Mouse (Mus musculus): Measurements from ENCODE around the gene Hlcs. TPM values are rescaled to one million over a fixed set of nuclear protein-coding genes. Genes with fewer than 3 reads are reported as not detected.
"Not testable (repeated sequence)": the region's sequence is repeated elsewhere in the genome, so short reads cannot be mapped to it uniquely, and the experiment has no call there.

Gene Hlcs
- total and polyA plus RNA-seq, 3 experiments, result 4.4 to 5.5 (median 5.4) TPM

GRCm38 (mm10) chr16:94345733-94346132, 32.4 kb upstream of the Hlcs start:
- Histone ChIP-seq H3K9ac (ENCODE audit: low read depth, low read length) (no peak overlapping the region), H3K4me1 (ENCODE audit: control insufficient read depth, insufficient read depth, low read length) (no peaks in the 10 kb centered on the region), H3K36me3 (ENCODE audit: control insufficient read depth, insufficient read depth, low read length) (no peaks in the 10 kb centered on the region), H3K27me3 (ENCODE audit: control insufficient read depth, insufficient read depth, low read length) (no peaks in the 10 kb centered on the region), H3K27ac (no peak overlapping the region), H3K4me3 (no peak overlapping the region), H3K79me2 (replicated peaks; ENCODE audit: control insufficient read depth, insufficient read depth, low read length) (no peaks in the 10 kb centered on the region)
- 94% methylated on average over 1 of the region's 1 CpGs for WGBS
- no peak for DNase-seq
- intact Hi-C loops (cut with DNase I), result no loop called here
- TF ChIP-seq POLR2A (IDR thresholded peaks at IDR 0.05; ENCODE audit: insufficient read depth, low read depth, low read length) (no peak), EP300 (IDR thresholded peaks at IDR 0.05; ENCODE audit: insufficient read depth, low read depth, low read length) (no peak), CTCF (IDR thresholded peaks at IDR 0.05) (no peak)

DNA sequence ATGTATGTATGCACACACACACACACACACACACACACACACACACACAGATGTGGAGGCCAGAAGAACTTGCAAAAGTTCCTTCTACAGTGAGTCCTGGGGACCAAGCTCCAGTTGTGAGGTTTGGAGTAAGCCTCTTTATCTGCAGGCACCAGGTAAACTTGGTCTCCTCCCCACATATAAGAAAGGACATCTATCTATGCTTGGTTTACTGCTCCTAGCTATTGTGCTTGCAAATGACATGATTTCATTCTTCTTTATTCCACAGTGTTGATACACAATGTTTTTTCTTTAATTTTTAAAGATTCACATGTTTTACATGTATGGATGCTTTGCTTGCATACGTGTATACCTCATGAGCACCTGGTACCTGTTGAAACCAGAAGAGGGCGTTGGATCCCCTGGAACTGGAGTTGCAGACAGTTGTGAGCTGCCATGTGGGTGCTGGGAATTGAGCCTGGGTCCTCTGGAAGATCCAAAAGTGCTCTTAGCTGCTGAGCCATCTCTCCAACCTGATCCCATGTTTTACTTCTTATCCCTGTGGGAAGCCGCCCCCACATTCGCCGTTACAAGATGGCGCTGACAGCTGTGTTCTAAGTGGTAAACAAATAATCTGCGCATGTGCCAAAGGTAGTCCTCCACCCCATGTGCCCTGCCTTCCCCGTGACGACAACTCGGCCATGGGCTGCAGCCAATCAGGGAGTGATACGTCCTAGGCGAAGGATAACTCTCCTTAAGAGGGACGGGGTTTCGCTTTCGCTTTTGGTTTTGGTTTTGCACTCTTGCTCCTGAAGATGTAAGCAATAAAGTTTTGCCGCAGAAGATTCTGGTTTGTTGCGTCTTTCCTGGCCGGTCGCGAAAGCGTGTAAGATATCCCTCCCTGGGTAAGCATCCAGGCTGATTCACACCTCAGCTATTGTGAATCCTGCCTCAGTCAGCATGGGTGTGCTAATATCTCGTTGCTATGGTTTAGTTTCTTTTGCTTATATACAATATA, 26.1 kb upstream of the Hlcs start:
- intact Hi-C loops (cut with DNase I); H3K4me3 ChIP-seq; H3K27me3 ChIP-seq (ENCODE audit: control insufficient read depth, insufficient read depth, low read length); H3K9ac ChIP-seq (ENCODE audit: low read depth, low read length); H3K4me1 ChIP-seq (ENCODE audit: control insufficient read depth, insufficient read depth, low read length); H3K79me2 ChIP-seq (replicated peaks; ENCODE audit: control insufficient read depth, insufficient read depth, low read length); H3K36me3 ChIP-seq (ENCODE audit: control insufficient read depth, insufficient read depth, low read length); DNase-seq; H3K27ac ChIP-seq: not testable (repeated sequence)
- WGBS, result 89% methylated on average over 22 of the region's 22 CpGs

DNA sequence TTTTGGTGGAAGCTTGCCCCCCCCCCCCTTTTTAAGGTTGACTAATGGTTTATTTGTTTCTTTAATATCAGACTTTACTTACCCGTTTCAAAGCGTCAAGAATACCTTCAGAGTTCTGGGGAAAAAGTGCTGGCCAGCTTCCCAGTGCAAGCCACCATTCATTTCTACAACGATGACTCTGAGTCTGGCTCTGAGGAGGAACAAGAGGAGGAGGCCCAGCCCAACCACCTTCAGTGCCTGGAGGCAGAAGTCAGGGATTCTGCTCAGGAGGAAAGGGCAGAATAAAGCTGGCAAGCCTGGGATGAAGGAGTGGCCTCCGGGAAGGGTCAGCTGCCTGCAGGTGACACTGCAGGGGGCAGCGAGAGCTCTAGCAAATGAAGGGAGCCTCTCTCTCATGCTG, 22.3 kb upstream of the Hlcs start:
- Histone ChIP-seq H3K4me1 (ENCODE audit: control insufficient read depth, insufficient read depth, low read length) (no peaks in the 10 kb centered on the region), H3K9ac (ENCODE audit: low read depth, low read length) (no peak overlapping the region), H3K36me3 (ENCODE audit: control insufficient read depth, insufficient read depth, low read length) (no peaks in the 10 kb centered on the region), H3K4me3 (no peak overlapping the region), H3K79me2 (replicated peaks; ENCODE audit: control insufficient read depth, insufficient read depth, low read length) (no peaks in the 10 kb centered on the region), H3K27ac (no peak overlapping the region), H3K27me3 (ENCODE audit: control insufficient read depth, insufficient read depth, low read length) (no peaks in the 10 kb centered on the region)
- no peak for DNase-seq
- intact Hi-C loops (cut with DNase I), result no loop called here
- 54% methylated on average over 5 of the region's 5 CpGs for WGBS
- TF ChIP-seq POLR2A (IDR thresholded peaks at IDR 0.05; ENCODE audit: insufficient read depth, low read depth, low read length) (no peak), CTCF (IDR thresholded peaks at IDR 0.05) (no peak), EP300 (IDR thresholded peaks at IDR 0.05; ENCODE audit: insufficient read depth, low read depth, low read length) (no peak)

DNA sequence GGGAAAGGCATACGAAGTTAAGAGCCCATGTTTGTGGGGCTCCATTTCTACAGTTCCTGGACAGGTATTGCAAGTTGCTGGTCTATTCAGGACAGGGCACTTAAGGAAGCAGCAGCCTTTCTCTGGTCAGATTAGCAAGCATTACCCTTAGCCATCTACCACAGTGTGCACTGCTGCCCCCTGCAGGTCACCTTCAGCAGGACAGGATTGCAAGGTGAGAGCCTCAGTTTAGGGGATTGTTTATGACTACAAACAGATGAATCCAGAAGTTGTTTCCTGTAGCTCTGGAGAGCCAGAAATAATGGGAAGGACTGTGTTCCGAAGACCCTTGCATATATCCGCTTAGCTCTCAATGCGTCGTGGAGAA, 18.5 kb upstream of the Hlcs start:
- TF ChIP-seq EP300 (IDR thresholded peaks at IDR 0.05; ENCODE audit: insufficient read depth, low read depth, low read length), result peak; percentile 68; the same call in 1 of the 2 replicates
- no peak for TF ChIP-seq POLR2A (IDR thresholded peaks at IDR 0.05; ENCODE audit: insufficient read depth, low read depth, low read length)
- TF ChIP-seq CTCF (IDR thresholded peaks at IDR 0.05), result peak; percentile 93; the same call in 1 of the 2 replicates

GRCm38 (mm10) chr16:94331233-94331885, 18.0 kb upstream of the Hlcs start:
- 88% methylated on average over 9 of the region's 9 CpGs for WGBS
- no peaks in the 10 kb centered on the region for H3K36me3 ChIP-seq (ENCODE audit: control insufficient read depth, insufficient read depth, low read length)
- intact Hi-C loops (cut with DNase I), result no loop called here
- TF ChIP-seq EP300 (IDR thresholded peaks at IDR 0.05; ENCODE audit: insufficient read depth, low read depth, low read length), result no peak
- TF ChIP-seq POLR2A (IDR thresholded peaks at IDR 0.05; ENCODE audit: insufficient read depth, low read depth, low read length), result no peak
- TF ChIP-seq CTCF (IDR thresholded peaks at IDR 0.05), result no peak
- no peak for DNase-seq
- H3K9ac ChIP-seq (ENCODE audit: low read depth, low read length), result no peak overlapping the region
- no peak overlapping the region for H3K4me3 ChIP-seq
- H3K4me1 ChIP-seq (ENCODE audit: control insufficient read depth, insufficient read depth, low read length), result no peaks in the 10 kb centered on the region
- H3K27ac ChIP-seq, result no peak overlapping the region
- no peaks in the 10 kb centered on the region for H3K79me2 ChIP-seq (replicated peaks; ENCODE audit: control insufficient read depth, insufficient read depth, low read length)
- no peaks in the 10 kb centered on the region for H3K27me3 ChIP-seq (ENCODE audit: control insufficient read depth, insufficient read depth, low read length)

More for the DNA sequence above, 18.5 kb upstream of the Hlcs start:
- Histone ChIP-seq H3K27ac (no peak overlapping the region), H3K79me2 (replicated peaks; ENCODE audit: control insufficient read depth, insufficient read depth, low read length) (no peaks in the 10 kb centered on the region), H3K27me3 (ENCODE audit: control insufficient read depth, insufficient read depth, low read length) (no peaks in the 10 kb centered on the region), H3K36me3 (ENCODE audit: control insufficient read depth, insufficient read depth, low read length) (no peaks in the 10 kb centered on the region), H3K4me3 (no peak overlapping the region), H3K4me1 (ENCODE audit: control insufficient read depth, insufficient read depth, low read length) (no peaks in the 10 kb centered on the region), H3K9ac (ENCODE audit: low read depth, low read length) (no peak overlapping the region)
- WGBS, result 63% methylated on average over 5 of the region's 5 CpGs
- intact Hi-C loops (cut with DNase I), result loop anchor here (1.0 kb wide), 1 partner anchor 63 kb away; no protein-coding TSS in a partner anchor
- DNase-seq, result peak; percentile 62 to 84

- no peak overlapping the region for H3K27ac ChIP-seq
- intact Hi-C loops (cut with DNase I), result no loop called here
Measured at GRCm38 (mm10) chr16:94330429-94330828, 17.1 kb upstream of the Hlcs start.

More at GRCm38 (mm10) chr16:94330429-94330828, 17.1 kb upstream of the Hlcs start:
- Histone ChIP-seq H3K27me3 (ENCODE audit: control insufficient read depth, insufficient read depth, low read length) (no peaks in the 10 kb centered on the region), H3K79me2 (replicated peaks; ENCODE audit: control insufficient read depth, insufficient read depth, low read length) (no peaks in the 10 kb centered on the region), H3K36me3 (ENCODE audit: control insufficient read depth, insufficient read depth, low read length) (no peaks in the 10 kb centered on the region), H3K9ac (ENCODE audit: low read depth, low read length) (no peak overlapping the region), H3K4me1 (ENCODE audit: control insufficient read depth, insufficient read depth, low read length) (no peaks in the 10 kb centered on the region), H3K4me3 (no peak overlapping the region)
- WGBS, result 87% methylated on average over 5 of the region's 5 CpGs
- no peak for DNase-seq
- no peak for TF ChIP-seq EP300 (IDR thresholded peaks at IDR 0.05; ENCODE audit: insufficient read depth, low read depth, low read length)
- TF ChIP-seq CTCF (IDR thresholded peaks at IDR 0.05), result no peak
- TF ChIP-seq POLR2A (IDR thresholded peaks at IDR 0.05; ENCODE audit: insufficient read depth, low read depth, low read length), result no peak

Measured in heart, adult 2 months (tissue).